Mouse (Mus musculus) kidney, adult 2 months (tissue): Measurements from ENCODE around the gene Shank2.

Experiments
- CTCF ChIP-seq: fragments of 200-500 bp; conservative IDR thresholded peaks from 2 replicates; pipeline ENCODE4 v1.5.1; 2011; ENCODE audit warnings: low read depth, mild to moderate bottlenecking, control low read depth, low read length, moderate library complexity, mixed read lengths; ENCODE audit not compliant: insufficient read depth, insufficient read length
- POLR2A ChIP-seq: fragments of 200-500 bp; IDR thresholded peaks from one replicate; pipeline ENCODE4 v1.6.1; 2011; ENCODE audit warnings: low read depth, low read length, control low read depth

DNA sequence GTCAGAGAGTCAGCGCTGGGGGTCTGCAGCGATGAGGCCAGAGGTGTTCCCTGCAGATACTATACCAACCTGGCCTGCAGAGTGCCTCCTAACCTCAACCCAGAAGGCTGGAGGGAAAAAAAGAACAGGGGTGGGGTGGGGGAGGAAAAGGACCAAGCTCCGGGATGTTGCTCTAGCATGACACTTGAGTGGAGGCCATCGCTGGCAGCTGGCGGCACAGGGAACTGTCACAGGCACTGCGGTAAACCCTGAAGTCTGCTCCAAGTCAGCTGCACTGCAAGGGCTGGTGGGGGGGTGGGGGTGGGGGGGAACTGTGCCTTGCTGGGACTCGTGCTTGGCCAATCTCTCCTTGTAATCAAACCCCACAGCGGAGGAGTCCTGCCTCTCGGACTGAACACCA is 448.9 kb downstream of the Shank2 start:
- no peak for TF ChIP-seq CTCF
- TF ChIP-seq POLR2A, result no peak
